Mouse (Mus musculus): ENCODE data around the gene Abhd18.
"Not testable (repeated sequence)": the region's sequence is repeated elsewhere in the genome, so short reads cannot be mapped to it uniquely, and the experiment has no call there.

Abhd18 gene

DNA sequence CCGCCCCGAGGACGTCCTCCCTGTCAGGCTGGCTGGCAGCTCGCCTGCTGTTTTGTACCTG, at the start of gene Abhd18:
Abhd18 (plus strand) TSS at position 14 of the 61 bp plus-strand sequence.
- not testable (repeated sequence) for DNase-seq

DNA sequence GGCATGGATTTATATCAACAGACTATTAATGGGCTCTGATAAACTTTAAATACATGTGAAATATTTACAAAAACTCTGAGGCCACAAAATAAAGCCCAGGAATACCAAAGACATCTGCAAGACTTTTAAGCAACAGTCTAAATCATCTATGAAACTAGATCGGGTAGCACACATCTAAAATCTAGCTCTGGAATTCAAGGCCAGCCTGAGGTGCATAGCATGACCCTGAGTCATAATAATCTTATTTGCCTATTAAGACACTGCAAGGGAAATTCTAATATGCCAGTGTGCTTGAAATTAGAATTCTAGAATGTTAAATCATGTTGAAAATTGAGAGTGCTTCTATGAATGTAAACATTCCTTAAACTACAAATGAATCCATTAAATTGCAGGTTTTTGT, 48.7 kb upstream of the Abhd18 start:
- DNase-seq: no peak

DNA sequence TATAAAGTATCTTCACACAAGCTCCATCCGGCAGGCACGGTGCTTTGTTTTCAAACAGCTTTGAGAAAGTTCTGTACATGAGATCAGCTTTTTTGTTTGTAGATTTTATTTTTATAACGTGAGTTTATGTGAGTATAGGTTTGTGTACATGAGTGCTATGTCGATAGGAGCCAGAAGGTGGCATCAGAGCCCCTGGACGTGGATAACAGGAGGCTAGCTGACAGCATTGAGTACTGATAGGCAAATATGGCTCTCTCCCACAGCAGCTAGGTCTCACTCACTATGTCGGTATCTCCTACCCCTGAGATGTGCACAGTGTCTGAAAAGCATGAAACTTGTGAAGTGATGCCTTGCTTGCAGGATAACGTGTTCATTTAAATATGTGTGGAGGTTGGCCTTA, 48.3 kb upstream of the Abhd18 start:
- peak; percentile 62 for DNase-seq

DNA sequence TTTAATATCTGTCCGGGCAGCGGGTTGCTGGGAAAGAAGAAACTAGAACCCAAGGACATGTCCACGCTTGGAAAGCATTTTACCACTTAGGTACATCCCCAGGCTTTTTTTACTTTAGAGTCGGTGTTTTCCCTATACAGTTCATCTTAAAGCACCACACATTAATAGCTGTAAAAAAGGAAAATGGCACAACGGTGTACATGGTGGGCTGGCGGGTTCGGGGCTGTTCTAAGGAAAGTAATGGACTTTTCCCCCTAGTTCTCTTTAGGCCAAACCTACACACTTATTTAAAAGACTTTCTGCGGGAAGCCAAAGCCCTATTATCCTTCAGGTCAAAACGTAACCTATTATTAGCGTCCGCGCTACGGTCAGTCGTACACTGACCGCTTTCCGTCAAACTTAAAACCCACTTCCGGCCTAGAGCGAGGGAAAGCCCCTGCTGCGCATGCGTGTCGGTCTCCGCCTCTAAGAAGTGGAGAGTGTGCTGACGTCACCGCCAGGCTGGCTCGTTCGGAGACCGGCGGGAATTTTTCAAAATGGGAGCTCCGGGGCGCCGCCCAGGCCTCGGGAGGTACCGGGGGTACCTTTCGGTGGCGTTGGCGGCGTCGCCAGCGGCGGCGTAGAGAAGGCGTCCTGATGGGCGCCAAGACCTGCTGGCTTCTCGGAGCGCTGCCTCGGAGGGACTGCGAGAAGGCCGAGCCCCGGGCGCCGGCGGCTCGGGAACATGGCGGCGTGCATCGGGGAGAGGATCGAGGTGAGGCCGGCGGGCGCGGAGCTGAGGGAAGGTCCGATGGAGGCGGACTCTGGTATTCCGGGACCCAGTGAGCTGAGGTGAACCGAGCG, 47.0 kb upstream of the Abhd18 start, which contains the start of gene Plk4:
Plk4 (plus strand) TSS at position 490 of the 843 bp plus-strand sequence.
- DNase-seq: peak; percentile 97

DNA sequence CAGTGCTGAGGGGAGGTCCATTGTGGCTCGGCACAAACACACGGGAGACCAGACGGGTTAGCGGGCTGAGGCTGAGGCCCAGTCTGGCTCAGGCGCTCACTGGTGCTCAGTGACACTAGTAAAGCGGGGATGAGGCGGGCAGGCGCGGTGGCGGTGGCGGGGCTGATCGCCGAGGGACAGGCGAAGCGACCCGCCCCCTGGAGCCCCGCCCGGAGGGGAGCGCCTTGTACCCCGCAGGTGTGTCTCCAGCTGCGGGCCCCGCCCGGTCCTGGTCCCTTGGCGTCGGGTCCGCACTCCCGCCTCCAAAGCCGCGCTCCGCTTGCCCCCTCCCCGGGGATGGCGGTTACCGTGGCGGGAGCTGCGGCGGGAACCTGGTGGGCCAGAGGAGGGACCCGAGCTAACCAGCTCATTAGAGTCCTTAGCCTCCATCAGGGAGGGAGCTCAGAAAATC, 46.4 kb upstream of the Abhd18 start:
- DNase-seq: peak; percentile 60

DNA sequence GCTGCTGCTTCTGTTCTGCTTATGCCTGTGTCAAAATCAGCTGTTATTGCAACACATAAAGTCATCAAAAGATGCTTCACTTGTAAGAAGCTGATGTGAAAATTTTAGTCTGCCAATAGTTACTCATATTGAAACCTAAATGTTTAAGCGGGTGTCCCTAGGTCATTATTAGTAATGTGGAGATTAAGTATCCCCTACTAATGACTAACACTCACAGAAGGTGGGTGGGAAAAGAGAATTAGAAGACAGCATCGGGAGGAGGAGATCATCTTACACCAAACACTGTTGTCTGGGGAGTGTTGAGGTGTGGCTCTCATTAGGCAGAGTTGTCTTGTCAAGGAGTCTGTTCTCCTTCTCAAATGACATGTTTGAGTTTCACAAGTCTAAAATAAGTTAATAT, 39.9 kb upstream of the Abhd18 start:
- DNase-seq: no peak

DNA sequence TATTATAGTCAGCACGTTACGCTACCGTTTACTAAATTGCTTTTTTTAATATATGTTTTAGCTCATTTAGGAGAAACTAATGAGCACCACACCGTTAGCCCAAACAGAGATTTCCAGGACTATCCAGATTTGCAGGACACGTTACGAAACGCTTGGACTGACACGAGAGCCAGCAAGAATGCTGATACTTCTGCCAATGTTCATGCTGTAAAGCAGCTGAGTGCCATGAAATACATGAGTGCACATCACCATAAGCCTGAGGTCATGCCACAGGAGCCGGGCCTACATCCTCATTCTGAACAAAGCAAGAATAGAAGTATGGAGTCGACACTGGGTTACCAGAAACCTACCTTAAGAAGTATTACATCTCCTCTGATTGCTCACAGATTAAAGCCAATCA, 38.1 kb upstream of the Abhd18 start:
- DNase-seq: no peak

DNA sequence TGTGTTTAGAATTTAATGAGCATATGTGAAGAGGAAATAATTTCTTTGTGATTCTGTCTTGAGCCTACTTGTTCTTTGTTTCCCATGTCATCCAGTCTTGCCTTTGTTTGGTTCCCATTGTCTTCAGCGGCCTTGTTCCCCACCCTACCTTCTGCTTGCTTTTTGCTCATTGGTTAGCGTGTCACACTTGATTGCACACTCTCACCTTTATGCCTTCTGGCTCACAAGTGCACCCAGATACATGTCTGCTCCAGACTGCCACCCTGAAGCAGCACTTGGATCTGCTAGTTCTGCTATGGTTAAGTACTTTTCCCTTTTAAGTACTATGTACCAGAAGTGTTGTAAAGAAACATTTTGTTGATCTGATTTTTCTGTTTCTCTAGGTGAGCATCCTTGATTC, 36.9 kb upstream of the Abhd18 start:
- no peak for DNase-seq

DNA sequence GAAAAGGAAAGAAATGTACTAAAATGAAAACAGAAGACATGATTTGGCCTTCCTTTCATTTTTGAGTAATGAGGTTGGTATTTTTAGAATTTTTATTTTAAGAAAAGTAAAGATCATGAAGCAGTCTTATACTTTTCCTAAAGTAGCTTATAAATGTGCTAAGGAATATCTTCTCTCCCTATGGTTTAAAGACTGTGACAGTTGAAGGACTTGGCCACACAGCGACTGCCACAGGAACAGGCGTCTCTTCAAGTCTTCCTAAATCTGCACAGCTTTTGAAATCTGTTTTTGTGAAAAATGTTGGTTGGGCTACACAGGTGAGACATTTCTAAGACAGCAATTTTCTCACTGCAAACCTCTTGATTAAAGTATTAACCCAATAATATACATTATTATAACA, 33.5 kb upstream of the Abhd18 start:
- DNase-seq: no peak

DNA sequence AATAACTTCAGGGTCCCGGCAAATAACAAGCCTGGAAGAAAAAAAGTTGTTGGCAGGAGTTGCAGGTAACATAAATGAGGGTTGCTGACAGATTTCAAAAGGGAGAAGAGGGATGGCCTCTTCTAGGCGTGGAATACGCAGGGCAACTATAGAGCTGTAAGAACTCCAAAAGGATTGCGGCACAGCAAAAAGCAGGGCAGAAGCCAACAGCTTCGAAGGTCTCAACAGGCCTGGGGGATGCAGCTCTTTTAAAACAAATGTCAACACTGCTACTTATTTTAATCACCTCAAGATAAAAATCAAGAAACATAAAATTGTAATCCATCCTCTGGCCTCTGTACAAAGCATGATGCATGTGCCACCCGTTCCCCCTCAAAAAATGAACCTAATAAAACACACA, 1.2 kb upstream of the Abhd18 start:
- DNase-seq: peak; percentile 1

DNA sequence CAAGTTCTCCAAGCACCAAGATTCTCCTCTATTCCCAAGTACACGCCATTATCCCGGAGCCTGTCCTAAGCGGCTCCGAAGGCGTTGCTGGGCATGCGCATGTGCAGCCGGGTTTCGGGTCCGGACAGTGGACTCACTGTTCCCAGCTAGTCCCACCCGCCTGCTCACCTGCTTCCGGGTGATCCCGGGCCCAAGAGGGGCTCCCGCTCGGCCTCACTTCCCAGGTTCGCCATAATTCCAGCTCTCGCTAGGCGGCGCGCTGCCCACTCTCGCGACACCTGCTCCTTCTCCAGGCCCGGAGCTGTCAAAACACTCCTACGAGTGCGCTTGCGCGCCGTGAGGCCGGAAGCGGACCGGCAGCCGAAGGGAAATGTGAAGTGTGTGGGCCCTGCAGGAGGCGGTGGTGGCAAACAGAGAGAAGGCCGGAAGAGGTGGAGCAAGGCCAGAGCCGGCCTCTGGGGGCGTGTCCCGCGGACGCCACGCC, 255 bp upstream of the Abhd18 start, which contains the start of gene Mfsd8:
Mfsd8 (minus strand) TSS at position 414 of the 484 bp plus-strand sequence.
- peak; percentile 98 for DNase-seq

DNA sequence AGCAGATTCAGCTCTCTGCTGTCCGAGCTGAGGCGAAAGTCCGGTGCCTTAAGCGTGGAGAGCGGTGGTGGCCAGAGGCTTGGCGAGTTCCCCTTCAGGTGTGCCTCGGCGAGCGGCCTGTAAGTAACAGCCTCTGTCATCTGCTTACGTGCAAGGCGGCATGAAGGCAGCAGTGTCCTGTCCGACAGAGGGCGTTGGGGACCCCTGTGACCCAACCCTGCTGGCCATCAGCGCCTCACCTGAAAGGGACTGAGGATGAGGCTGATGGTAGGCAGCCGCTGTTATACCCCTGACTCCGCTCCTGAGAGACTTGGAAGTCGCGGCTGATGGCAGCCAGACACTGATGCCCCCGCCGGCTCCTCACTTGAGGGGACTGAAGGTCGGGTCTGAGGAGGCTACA, 248 bp downstream of the Abhd18 start:
- peak; percentile 67 for DNase-seq

DNA sequence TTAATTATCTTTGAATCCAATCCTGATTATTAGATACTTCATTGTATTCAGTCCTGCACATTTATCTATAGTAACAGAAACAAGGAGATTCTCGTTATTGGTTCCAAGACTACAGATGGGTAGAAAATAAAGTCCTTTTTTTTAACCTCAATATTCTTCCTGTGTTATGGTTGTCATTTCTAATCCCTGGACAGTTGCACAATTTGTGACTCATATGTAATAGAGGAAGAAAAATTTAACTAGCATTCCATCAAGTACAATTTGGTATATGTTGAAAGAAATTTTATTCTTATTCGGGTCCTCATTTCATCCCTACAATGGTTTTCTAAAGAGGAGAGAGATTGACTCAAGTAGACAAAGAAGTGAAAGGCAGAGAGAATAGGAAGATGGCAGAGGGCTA, 1.2 kb downstream of the Abhd18 start:
- DNase-seq: not testable (repeated sequence)

DNA sequence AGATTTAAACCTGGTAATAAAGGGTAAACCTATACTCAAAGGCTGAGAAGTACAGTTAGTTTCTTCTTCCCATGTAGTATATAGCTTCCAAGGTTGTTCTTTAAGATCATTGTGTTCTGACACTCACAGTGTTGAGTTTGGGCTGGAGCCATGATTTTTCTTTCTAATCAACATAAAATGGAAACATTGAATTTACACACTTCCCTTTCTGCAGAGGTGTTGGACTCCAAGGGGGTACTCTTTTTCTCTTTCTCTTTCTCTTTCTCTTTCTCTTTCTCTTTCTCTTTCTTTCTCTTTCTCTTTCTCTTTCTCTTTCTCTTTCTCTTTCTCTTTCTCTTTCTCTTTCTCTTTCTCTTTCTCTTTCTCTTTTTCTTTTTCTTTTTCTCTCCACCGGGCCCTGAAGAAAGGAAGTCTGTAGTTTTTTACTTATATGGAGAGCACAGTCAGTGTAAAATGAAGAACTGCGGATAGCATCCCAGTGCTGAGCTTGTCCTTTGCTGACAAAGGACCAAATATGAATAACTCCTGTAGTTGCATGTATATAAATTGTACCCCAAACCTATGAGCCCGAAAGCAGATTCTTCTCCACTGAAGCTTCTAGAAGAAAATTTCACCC, 6.5 kb downstream of the Abhd18 start:
- DNase-seq: not testable (repeated sequence)

DNA sequence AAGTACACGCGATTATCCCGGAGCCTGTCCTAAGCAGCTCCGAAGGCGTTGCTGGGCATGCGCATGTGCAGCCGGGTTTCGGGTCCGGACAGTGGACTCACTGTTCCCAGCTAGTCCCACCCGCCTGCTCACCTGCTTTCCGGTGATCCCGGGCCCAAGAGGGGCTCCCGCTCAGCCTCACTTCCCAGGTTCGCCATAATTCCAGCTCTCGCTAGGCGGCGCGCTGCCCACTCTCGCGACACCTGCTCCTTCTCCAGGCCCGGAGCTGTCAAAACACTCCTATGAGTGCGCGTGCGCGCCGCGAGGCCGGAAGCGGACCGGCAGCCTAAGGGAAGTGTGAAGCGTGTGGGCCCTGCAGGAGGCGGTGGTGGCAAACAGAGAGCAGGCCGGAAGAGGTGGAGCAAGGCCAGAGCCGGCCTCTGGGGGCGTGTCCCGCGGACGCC, 47.1 kb downstream of the Abhd18 start:
- DNase-seq: peak; percentile 99

DNA sequence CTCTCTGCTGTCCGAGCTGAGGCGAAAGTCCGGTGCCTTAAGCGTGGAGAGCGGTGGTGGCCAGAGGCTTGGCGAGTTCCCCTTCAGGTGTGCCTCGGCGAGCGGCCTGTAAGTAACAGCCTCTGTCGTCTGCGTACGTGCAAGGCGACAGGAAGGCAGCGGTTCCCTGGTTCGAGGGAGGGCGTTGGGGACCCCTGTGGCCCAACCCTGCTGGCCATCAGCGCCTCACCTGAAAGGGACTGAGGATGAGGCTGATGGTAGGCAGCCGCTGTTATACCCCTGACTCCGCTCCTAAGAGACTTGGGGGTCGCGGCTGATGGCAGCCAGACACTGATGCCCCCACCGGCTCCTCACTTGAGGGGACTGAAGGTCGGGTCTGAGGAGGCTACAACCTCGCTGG, 47.6 kb downstream of the Abhd18 start:
- DNase-seq: peak; percentile 53

DNA sequence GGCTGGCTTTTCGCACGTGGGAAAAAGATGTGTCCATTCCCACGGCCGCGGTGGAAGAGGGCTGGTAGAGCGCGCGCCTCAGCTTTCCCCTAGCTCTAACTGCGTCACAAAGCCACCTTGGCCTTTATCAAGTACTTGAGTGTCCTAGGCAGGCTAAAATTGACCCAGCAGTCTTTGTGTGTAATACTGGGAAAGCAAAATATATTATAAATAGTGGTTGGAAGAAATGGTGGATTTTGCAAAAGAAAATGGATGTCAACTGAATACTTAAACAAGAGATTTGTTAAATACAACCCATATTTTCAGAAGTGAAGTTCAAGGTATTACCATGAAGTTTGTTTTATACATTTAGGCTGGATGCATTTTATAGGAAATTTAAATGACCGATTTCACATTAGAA, 55.7 kb downstream of the Abhd18 start, which contains the start of gene 1700034I23Rik:
1700034I23Rik (minus strand) TSS at position 101 of the 400 bp plus-strand sequence.
- not testable (repeated sequence) for DNase-seq

DNA sequence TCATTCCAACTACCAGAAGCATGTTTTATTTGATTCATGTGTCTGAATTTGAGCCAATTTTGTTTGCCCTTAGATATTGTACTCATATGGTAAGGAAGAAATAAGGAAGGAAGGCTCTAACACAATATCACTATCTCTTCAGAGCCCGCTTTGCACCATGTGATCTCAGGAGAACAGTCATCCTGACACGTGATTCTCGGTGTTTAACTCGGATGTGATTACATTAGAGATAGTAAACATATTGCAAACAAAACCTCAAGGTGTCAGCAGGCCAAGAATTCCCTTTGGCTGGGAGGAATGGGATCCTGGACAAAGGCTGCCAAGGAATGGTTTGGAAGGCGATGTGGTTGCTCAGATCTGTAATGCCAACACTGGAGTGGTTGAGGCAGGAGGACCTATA, 91.4 kb downstream of the Abhd18 start:
- DNase-seq: no peak

DNA sequence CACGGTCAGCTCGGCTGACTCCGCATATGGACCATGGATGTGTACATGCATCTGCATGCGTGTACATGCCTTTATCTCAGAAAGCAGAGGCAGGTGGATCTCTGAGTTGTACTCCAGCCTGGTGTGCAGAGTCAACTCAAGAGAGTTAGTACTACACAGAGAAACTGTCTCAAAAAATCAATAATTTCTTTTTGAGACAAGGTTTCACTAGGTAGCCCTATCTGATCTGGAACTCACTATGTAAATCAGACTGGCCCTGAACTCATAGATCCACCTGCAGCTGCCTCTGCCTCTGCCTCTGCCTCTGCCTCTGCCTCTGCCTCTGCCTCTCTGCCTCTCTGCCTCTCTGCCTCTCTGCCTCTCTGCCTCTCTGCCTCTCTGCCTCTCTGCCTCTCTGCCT, 91.8 kb downstream of the Abhd18 start:
- DNase-seq: no peak

DNA sequence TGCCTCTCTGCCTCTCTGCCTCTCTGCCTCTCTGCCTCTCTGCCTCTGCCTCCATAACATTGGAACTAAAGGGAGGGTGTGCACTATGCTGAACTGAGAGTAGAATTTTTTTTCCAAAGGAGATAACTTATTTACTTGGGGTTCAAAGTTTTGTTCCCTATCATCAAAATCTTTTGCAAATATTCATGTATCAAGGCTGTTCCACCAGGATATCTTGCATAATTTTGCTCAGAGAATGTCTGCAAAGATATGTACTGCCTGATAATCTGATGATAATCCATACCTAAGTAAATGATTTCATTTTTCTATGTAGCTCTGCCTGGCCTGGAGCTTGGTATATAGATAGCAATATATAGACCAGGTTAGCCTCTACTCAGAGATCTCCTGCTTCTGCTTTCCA, 92.2 kb downstream of the Abhd18 start:
- DNase-seq: no peak

DNA sequence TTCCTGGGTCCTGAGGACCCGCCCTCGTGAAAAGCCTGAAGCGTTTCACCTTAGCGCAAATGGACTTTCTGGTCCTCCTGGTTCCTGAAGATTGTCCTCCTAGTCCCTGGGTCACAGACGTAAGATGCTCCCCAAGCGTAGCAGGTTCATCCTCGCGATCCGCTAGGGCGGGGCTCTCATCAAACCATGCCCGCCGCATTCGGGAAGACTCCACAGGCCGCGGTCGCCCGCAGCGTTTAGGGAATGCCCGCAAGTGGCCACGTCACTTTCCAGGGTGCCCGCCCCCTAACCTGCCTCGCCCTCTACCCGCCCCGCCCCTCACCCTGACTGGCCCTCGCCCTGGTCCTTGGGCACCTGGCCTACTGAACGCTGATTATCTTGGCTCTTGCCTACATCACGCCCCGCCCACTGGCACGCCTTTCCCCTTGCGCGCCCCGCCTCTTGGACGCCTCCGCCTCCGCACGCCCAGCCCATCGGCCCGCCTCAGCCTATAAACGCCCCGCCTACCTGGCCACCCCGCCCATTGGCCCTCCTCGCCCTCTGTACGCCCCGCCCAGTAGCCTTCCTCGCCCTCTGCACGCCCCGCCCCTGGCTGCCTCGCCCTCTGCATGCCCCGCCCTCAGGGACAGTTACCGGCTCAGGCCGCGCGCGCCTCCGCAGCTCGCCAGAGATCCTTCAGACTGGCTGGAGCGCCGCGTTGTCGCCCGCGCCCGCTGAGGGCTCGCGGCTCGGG, 102.6 kb downstream of the Abhd18 start, which contains the start of gene Larp1b:
Larp1b (plus strand) TSS at position 659 of the 733 bp plus-strand sequence.
- peak; percentile 100 for DNase-seq

DNA sequence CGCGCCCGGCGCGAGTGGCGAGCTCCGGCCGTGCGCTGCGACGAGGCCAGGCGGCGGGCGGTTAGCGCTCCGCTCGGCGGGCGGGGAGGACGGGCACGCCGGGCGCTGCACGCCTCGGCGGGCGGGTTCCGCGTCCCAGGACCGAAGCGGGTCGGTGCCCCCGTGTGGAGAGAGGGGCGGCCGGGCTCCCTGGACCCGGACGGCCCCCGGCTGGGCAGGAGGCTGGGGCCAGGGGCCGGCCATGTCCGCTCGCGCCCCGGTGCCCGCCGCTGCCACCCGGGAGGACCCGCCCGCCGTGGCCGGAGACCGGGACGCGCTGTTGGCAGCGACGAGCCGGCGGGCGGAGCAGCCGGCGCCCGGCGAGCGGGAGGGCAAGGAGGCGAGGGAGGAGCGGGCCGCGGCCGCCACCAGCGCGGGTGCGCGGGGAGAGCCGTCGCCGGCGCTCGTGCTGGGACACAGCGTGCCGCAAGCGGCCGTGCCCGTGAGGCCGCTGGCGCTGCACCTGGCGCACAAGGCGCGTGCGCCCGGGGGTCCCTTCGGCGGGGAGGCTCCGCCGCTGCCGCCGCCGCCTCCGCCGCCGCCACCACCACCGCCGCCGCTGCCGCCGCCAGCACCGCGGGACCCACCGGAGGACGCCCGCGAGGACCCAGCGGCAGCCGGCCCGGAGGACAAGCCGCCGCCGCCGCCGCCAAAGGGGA, 103.3 kb downstream of the Abhd18 start:
- peak; percentile 63 for DNase-seq

DNA sequence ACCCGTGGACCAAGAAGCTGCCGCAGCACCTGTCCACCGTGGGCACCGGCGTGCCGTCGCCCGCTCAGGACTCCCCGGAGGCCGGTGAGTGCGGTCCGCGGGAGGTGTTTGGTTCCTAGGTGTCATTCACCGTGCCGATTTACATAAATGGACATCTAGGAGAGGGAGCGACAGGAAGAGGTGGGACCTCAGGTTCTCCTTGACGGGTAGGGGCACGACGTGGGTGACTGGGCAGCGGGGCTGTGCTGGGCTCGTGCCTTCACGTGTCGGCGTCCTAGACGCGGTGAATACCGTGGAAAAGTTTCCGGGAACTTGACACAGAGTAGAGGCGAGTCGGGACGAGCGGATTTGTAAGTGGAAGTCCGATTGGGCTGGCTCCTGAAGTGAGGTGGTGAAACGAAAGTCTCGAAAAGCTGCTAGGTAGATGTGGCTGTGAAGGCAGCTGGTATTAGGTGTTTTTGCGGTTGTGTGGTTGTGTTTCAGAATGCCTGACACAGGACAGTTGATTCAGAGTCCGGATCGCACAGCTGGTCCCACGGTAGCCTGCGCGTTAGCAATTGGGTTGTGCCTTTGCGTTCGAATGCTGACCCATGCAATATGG, 103.9 kb downstream of the Abhd18 start:
- peak; percentile 78 for DNase-seq
